Mouse (Mus musculus): ENCODE results near the gene Eif4ebp2. TPM values are rescaled to one million over a fixed set of nuclear protein-coding genes. Genes with fewer than 3 reads are reported as not detected.

Gene Eif4ebp2
- total RNA-seq, 2 experiments from 2014 or later, result 47.6 to 57.0 TPM

- no peak overlapping the region for H3K4me3 ChIP-seq
- TF ChIP-seq CTCF (conservative IDR thresholded peaks at IDR 0.05), result no peak
- H3K27ac ChIP-seq, result no peak overlapping the region
- DNase-seq (ENCODE audit: low spot score in 2 of 2), result no peak
Observed at GRCm38 (mm10) chr10:61424500-61424899, 28.0 kb downstream of the Eif4ebp2 start.

- Histone ChIP-seq H3K27ac (no peak overlapping the region), H3K4me3 (no peak overlapping the region)
- TF ChIP-seq CTCF (conservative IDR thresholded peaks at IDR 0.05), result peak; percentile 70
- no peak for DNase-seq (ENCODE audit: low spot score in 2 of 2)
Observed at GRCm38 (mm10) chr10:61423289-61423688, 29.2 kb downstream of the Eif4ebp2 start.

GRCm38 (mm10) chr10:61422861-61423260, 29.6 kb downstream of the Eif4ebp2 start:
- no peak overlapping the region for H3K4me3 ChIP-seq
- H3K27ac ChIP-seq, result no peak overlapping the region
- no peak for TF ChIP-seq CTCF (conservative IDR thresholded peaks at IDR 0.05)
- no peak for DNase-seq (ENCODE audit: low spot score in 2 of 2)

GRCm38 (mm10) chr10:61420011-61420410, 32.5 kb downstream of the Eif4ebp2 start:
- no peak for TF ChIP-seq CTCF (conservative IDR thresholded peaks at IDR 0.05)
- no peak for DNase-seq (ENCODE audit: low spot score in 2 of 2)
- Histone ChIP-seq H3K27ac (no peak overlapping the region), H3K4me3 (no peak overlapping the region)

- DNase-seq (ENCODE audit: low spot score in 2 of 2), result no peak
- TF ChIP-seq CTCF (conservative IDR thresholded peaks at IDR 0.05), result no peak
- H3K4me3 ChIP-seq, result no peak overlapping the region
Observed at GRCm38 (mm10) chr10:61419146-61419545, 33.3 kb downstream of the Eif4ebp2 start.

GRCm38 (mm10) chr10:61418131-61418900, 34.1 kb downstream of the Eif4ebp2 start:
- H3K27ac ChIP-seq, result no peak overlapping the region
- no peak for DNase-seq (ENCODE audit: low spot score in 2 of 2)
- H3K4me3 ChIP-seq, result peak overlapping the region; percentile 52
- TF ChIP-seq CTCF (conservative IDR thresholded peaks at IDR 0.05), result no peak

More at GRCm38 (mm10) chr10:61419146-61419545, 33.3 kb downstream of the Eif4ebp2 start:
- no peak overlapping the region for H3K27ac ChIP-seq

GRCm38 (mm10) chr10:61417672-61418071, 34.8 kb downstream of the Eif4ebp2 start, which contains the start of gene Nodal:
Gene Nodal, plus strand, starts transcription at chr10:61417972.
- Histone ChIP-seq H3K27ac (no peak within 1 kb of the TSS), H3K4me3 (peak within 1 kb of the TSS; percentile 52)
- no peak for DNase-seq (ENCODE audit: low spot score in 2 of 2)
- no peak for TF ChIP-seq CTCF (conservative IDR thresholded peaks at IDR 0.05)

GRCm38 (mm10) chr10:61417046-61417445, 35.4 kb downstream of the Eif4ebp2 start:
- no peak overlapping the region for H3K27ac ChIP-seq
- TF ChIP-seq CTCF (conservative IDR thresholded peaks at IDR 0.05), result no peak
- DNase-seq (ENCODE audit: low spot score in 2 of 2), result no peak
- H3K4me3 ChIP-seq, result no peak overlapping the region

- DNase-seq (ENCODE audit: low spot score in 2 of 2), result no peak
- no peak overlapping the region for H3K27ac ChIP-seq
- no peak for TF ChIP-seq CTCF (conservative IDR thresholded peaks at IDR 0.05)
- H3K4me3 ChIP-seq, result no peak overlapping the region
Observed at GRCm38 (mm10) chr10:61416561-61416960, 35.9 kb downstream of the Eif4ebp2 start.

- TF ChIP-seq CTCF (conservative IDR thresholded peaks at IDR 0.05), result no peak
- Histone ChIP-seq H3K27ac (no peak overlapping the region), H3K4me3 (no peak overlapping the region)
- DNase-seq (ENCODE audit: low spot score in 2 of 2), result no peak
Observed at GRCm38 (mm10) chr10:61415890-61416289, 36.6 kb downstream of the Eif4ebp2 start.

GRCm38 (mm10) chr10:61415240-61415639, 37.2 kb downstream of the Eif4ebp2 start:
- no peak for DNase-seq (ENCODE audit: low spot score in 2 of 2)
- Histone ChIP-seq H3K4me3 (no peak overlapping the region), H3K27ac (no peak overlapping the region)
- peak; percentile 35 for TF ChIP-seq CTCF (conservative IDR thresholded peaks at IDR 0.05)

GRCm38 (mm10) chr10:61412910-61413625, 39.4 kb downstream of the Eif4ebp2 start:
- no peak overlapping the region for H3K4me3 ChIP-seq
- no peak overlapping the region for H3K27ac ChIP-seq
- DNase-seq (ENCODE audit: low spot score in 2 of 2), result no peak
- TF ChIP-seq CTCF (conservative IDR thresholded peaks at IDR 0.05), result no peak

- no peak overlapping the region for H3K27ac ChIP-seq
- no peak overlapping the region for H3K4me3 ChIP-seq
- no peak for DNase-seq (ENCODE audit: low spot score in 2 of 2)
- no peak for TF ChIP-seq CTCF (conservative IDR thresholded peaks at IDR 0.05)
Observed at GRCm38 (mm10) chr10:61410193-61410592, 42.3 kb downstream of the Eif4ebp2 start.

Measured in layer of hippocampus, adult 2 months (tissue).